Mouse (Mus musculus) layer of hippocampus, adult 9-10 months (tissue): ENCODE results near the gene Dhx32.

Source experiments
- DNase-seq: peaks from one replicate; pipeline ENCODE4 v3.0.0; 2022; ENCODE audit warnings: low spot score

The Dhx32 gene

DNA sequence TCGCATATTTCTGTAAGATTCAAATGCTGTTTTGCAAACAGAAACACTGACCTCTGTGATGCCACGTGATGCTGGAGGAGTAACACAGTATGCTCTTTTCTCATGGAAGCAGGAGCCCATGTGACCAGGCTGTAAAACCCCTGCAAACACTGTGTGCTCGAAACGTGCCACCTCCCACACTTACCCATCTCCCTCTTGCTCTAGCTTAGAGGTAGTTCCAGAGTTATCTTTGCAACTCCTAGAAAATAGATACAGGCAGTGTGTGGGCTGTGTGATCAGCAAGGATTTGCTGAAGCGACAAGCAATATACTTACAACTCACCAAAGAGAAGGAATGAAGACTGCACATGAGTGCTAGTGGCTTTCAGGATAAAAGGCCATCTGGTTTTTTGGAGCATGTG, 14.0 kb downstream of the Dhx32 start:
- DNase-seq, result no peak

DNA sequence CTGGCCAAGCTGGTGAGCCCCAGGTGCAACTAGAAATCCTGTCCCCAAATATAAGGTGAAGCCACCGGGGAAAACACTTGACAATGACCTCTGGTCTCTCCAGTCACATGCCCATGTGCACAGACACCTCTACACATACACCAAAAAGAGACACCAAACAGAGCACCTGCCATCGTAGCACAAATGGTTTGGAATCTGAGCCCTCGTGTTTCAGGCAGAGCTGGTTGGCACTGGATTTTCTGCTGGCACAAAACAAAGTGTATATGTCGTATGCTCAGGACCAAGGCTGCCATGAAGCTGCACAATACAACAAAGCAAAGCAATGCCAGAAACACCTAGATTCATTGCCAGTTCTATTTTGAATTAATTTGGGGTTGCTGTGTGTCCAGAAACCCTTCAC, 14.5 kb downstream of the Dhx32 start:
- DNase-seq, result no peak

DNA sequence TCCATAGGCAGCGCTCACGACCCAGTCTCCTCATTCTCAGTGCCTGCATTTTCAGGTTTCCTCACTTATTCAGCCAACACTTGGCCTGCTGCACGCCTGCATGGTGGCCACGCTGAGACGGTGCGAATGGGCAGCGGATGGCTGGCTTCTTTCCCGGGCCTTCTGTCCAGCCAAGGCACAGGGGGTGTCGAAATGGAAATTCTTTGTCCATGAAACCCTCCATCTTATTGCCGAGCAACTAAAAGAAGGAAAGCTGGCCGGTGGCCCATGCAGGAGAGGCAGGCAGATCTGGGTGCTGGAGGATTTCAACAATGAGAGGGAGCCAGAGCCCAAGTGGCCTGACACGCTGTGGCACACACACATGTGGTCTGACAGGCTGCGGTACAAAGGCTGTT, 16.7 kb downstream of the Dhx32 start:
- DNase-seq, result no peak

DNA sequence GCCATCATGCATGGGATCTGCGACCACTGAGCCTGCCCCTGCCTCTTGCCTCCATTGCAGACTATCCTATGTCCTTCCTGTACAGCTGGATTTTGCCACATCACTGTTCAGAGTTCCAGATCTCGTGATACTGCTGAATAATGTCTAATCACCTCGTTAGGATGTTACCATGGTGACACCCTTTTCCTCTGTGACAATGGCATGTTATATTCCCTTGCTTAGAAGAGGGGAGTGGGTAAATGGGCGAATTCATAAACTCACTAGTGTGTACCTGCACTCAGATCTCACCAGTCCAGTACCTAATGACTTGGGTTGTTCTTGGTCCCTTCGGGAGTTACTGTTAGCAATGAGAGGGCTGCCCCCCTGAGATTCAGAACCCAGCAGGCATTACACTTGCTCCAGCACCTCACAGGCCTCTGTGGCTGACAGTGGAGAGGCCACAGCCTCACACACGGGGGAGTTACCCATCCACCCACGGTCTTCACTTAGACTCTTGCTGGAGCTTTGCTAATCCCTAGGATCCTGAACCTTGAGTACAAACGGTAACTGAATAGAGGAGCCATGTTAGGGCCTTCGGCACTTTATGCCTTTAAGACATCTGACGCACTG, 17.2 kb downstream of the Dhx32 start:
- no peak for DNase-seq

DNA sequence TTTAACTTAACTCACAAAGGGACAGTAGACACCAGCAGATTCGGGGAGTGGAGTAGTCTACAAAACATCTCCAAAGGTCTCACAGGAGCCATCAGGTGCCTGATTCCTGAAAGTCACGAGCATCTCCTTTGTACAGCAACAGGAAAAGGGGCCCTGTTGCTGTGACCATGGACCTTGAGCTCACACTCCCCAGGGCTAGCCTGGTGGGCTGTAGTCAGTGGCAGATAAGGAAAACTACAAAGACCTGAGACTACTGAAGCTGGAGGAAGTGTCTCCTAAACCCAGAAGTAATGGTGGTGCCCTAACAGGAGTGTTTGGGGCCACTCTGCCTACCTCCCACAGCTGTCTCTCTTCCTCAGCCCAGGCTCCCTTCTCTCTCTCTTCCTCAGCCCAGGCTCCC, 18.1 kb downstream of the Dhx32 start:
- no peak for DNase-seq

DNA sequence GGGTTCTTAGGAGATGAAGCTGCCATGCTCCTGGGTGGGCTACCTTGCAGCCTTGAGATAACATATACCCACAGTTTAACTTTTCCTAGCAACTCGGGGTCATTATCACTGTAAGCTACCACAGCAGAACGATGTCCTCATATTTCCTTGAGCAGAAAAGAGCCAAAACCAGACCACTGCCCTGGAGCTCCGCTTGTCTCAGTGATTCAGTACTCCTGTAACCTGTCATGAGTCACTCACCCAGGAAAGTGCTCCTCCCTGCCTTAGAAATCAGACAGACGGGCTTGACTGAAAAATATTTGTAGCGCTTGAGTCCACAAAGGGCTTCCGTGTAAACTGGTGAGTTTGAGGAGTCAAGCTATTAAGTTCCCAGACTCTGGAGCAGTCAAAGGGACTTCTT, 19.8 kb downstream of the Dhx32 start:
- DNase-seq, result no peak

DNA sequence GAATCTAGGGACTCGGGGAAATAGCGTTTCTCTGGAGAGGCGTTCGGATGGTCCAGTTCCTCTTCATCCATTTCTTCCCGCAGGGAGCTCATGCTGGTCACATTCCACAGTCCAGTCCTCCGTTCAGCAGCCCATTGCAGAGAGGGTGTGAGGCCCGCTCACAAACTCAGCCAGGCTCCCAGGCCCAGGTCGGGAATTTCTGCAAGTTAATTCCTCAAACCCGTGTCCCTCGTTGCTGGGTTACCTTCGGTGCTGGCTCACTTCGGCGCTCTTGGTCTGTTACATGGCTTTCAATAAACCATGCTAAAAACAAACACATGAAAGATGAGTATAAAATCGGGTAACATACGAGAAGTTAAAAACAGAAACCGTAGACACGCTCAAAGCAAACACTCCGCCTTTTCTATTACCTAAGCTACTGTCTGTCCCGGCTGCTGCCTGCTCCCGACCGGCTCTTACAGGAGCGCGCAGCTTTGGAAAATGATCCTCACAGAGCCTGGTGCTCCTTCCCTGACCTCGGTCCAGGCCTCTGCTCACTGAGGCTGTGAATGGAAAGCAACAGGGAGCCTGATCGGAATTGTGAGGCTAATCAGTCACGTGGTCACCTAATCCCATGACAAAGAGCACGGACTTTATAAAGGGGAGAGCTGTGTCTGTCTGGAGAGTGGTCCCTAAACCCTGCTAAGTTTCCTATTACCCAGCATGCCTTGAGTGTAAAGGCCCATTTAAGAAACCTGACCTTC, 22.7 kb downstream of the Dhx32 start:
- DNase-seq, result no peak

DNA sequence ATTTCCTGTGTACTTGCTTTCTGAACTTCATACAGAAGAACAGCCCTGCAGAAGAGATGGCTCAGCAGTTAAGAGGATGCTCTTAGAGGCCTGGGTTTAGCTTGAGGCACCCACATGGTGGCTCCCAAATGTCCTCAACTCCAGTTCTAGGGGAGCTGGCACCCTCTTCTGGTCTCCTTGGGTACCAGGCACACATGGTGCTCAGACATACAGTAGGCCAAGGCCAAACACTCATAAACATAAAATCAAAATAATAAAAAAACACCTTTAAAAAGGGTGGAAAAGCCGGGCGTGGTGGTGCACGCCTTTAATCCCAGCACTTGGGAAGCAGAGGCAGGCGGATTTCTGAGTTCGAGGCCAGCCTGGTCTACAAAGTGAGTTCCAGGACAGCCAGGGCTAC, 23.8 kb downstream of the Dhx32 start:
- no peak for DNase-seq

DNA sequence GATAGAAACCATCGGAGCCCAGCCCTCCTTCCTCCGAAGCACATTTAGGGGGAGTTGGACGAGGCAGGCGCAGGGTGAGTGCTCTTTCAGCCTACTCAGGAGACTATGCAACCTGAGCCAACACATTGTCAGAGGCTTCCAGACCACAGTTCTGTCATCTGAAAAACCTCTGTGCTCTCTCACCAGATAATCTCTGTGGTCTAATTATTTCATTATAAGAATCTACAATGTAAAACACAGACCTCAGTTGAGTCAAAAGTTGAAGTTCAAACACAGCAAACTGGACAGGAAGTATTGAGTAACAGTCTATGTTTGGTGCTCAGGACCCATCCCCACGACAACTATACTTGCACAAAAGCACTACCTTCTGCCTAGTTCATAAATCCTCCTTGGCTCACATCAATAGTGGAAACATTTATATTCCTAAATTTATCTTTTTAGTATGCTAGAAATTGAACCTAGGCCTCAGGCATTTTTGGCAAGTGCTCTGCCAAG, 24.5 kb downstream of the Dhx32 start:
- no peak for DNase-seq

DNA sequence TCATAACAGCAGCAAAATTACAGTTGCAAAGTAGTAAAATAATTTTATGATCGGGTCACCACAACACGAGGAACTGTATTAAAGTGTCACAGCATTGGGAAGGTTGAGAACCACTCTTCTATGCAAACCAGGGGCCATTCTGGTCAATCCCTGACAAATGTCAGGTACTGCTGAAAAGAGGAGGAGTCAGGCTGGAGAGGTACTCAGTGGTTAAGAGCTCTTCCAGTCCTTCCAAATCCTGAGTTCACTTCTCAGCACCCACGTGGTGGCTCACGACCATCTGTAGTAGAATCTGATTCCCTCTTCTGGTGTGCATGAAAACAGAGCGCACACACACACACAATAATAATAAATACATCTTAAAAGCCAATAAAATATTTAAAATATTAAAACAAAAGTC, 31.4 kb downstream of the Dhx32 start:
- DNase-seq, result no peak

DNA sequence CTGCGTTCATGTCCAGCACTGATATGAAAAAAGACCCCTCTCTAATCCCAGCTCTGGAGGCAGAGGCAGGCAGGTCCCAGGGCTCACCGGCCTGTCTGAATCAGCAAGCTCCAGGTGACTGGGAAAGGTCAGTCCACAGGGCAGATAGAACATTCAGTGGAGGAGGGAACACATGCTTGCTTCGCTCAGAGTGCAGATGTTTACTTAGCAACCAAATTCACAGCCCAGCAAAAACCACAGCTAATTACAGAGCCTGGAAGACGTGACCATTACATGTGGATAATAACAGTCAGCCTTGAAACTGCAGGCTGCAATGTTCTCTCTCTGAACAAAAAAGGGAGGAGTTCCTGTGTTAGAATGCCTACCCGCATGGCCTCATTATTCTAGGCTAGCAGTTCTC, 31.9 kb downstream of the Dhx32 start:
- DNase-seq, result no peak

DNA sequence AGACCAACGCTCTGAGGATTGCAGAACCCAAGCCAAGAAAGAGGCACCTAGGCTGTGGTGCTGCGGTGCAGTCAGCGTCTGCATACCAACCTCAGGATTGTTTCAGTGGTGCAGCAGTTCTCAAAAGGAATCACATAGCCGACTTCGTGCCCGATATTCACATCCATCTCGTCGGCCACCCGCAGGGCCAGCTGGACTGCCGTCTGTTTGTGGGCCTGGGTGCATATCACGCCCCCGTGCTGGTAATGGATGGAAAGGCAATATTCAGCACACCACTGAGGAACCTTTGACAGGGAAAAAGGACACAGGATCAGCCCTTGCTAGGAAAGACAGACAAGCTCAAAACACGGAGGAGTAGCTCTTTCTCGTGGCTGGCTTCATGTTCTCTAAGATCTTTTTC, 33.8 kb downstream of the Dhx32 start:
- no peak for DNase-seq

DNA sequence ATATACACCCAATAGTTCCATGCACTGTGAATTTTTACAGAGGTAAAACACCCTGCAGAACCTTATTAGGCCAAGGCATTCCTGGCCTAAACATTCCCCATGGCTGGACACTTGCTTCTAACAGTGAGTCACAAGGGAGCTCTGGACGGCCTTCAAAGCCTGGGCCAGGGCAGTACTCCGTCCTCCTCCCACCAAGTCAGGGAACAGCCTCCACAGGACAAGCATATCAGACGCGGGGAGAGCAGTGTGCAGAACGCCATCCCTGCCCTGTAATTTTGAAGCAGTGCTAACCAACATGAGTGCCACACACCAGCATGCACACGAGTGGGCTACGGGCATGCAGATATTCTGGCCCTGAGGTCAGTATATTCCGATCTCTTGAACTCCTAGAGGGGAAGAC, 35.2 kb downstream of the Dhx32 start:
- no peak for DNase-seq

DNA sequence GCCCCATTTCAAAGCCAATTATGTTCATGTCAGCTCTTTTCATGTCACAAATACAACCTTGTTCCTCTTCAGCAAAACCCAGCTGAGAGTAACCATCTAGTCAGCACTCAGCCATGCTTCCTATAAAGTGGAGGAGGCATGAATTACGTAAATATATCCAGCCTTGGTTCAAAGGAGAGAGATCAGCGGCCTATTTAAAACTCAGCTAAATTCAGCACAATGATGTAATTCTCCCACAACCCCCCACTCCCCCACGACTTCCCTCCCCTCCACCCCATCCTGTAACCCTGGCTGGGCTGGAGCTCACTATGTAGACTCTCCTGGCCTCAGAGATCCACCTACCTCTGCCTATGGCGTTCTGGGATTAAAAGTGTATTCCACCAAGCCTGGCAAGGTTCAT, 37.8 kb downstream of the Dhx32 start:
- DNase-seq, result no peak

DNA sequence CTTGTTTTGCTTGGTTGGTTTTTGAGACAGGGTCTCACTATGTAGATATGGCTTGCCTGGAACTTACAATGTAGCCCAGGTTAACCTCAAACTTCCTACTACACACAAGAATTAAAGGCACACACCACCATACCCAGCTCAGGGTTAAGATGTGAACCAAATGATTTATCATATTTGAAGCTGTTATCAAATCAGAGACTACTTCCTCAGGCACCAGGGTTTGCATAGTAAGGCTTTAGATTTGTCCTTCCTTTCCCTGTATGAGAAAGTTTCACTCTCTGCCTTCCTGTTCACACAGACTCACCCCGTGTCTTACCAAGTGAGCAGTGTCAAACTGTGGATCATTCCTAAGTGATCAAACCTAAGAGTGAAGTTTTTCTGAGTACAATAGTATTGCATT, 38.3 kb downstream of the Dhx32 start:
- DNase-seq, result no peak

DNA sequence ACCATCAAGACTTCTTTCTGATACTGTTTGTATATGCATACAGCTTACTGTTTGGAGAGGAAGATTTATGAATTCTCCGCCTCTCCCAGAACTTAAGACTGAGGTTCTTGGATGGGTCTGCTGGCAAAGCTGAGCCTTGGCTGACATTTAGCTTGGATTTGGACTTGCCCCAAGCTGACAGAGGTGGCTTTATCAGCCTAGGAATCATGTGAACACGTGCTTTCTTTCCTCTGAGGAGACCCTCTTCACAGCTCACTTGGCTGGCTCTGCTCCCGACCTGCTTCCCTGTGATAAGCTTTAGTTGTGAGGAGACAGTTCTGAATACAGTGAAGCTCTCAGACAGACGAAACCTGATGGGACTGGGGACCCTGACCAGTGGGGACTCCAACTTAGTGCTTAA, 38.9 kb downstream of the Dhx32 start:
- DNase-seq, result no peak

DNA sequence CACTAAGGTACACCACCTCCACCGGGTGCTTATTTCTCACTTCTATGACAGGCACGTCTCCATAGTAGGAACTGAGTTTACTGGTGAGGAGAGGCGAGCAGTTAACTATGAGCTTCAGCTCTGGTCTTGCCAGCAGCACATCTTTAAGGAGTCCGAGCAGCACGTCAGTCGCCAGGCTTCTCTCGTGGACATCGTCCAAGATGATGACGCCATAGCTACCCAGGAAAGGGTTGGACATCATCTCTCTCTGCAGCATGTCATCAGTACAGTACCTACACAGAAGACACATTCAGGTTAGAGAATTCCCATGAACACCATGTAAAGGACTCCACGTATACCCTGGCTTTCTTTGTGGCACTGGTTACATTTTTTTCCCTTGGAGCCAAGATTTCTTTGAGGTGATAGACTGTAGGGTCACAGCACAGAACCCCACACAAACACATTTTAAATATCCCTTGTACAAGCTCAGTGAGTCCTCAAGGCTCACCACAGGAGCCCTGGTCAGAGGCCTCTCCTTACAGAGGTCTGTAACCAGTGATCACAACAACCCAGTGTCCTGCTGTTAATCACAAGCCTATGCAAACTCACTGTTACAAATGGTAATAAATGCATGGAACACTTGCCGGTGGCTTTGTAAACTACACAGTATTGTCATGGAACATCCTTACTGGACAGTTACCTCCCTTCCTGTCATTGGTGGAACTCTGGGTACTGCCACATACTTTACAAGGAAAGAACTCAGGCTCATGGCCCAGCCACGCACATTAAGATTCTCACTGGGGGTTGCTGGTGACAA, 39.8 kb downstream of the Dhx32 start:
- no peak for DNase-seq

DNA sequence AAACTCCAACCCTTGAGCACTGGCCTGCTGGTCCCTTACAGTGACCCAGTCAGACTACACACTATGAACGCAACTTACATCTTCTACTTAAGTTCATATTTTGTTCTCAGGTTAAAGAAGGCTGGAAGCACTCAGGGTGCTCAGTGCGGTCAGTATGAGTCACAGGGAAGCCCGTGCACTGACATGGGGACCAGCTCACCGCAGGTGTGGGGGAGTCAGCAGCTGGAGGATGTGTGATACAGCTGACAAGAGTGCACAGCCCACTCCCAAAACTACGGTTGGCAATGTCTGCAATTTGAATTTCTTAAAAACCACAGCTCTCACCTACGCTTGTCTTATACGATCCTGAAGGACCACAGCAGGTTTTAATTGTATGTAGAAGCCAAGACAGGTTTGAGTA, 42.0 kb downstream of the Dhx32 start:
- no peak for DNase-seq

DNA sequence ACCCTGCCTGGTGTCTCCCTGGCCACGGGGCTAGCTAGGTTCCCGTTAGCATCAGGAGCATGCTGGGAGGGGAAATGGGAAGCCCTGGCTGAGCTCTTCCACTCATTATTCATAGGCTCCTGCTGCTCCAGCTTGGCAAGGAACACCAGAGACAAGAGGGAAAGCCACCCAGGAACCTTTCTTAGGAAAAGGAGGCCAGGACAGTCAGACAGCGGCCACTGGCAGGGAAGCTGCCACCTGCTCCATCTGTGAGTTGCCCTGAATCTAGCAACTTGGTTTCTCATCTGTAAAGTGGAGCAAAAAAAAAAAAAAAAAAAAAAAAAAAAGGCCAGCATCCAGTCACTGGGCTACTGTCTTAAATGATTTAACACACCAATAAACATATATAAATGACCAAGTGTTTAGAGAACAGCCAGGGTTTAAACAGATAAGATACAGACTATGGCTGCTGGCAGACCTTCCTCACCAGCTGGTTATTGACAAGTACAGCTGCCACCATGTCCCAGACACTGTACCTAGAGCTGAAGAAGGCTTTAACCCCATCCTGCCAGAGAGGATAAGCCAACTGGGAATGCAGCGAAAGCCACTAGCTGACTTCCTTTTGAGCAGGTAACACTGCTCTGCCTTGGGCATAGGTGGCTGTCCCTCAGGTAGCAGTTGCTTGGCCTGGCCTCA, 50.4 kb downstream of the Dhx32 start:
- no peak for DNase-seq

DNA sequence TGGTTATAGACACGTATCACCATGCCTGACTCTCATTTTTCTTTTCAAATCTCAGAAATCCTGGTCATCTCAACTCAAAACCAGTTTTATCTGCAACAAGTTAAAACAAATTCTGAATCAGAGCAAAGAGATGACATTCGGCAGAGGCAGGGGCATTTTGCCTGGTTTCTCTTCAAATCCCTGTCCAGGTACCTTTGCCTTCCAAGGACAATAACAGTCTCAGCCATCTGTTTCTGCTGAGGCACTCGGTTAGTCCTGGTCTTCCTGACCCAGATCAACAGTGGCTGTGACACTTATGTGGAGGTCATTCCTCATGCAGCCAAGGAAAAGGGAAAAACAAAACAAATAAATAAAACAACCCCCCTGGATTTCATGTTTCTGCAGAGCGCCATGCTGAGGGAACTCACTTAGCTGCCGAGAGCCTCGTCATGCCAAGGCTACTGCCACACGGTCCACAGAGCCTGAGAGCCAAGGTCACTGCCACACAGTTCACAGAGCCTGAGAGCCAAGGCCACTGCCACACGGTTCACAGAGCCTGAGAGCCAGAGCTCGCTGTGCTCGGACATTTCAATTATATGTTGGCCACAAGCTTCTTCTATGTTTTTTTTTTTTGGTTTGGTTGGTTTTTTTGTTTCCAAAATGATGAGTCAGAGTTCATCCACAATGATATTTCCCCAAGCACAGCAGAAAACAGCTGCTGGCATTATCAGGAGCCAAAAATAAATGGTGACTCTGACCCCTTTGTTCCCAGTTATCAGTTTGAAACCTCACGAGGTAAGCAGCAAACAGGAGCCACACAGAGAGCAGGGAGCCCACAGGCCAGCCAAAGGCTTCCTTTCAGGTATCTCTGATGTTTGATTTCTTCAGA, 52.0 kb downstream of the Dhx32 start:
- no peak for DNase-seq

DNA sequence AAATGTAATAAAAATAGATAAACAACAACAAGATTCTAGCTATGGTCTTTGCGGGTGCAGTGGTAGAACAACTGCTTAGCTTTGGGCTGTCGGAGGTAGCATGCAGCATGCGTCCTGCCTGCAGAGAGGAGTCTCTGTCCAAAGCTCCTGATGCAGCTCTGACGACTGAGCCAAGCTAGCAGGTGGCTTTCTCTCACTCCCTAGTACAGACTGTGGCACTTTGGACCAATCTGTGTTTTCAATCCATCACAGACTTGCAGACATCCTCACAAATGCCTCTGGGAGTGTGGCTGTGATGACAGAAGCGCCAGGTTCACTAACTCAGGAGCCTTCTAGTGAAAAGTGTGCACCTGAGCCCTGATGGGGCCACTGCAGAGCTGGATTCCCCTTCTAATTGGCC, 53.2 kb downstream of the Dhx32 start:
- DNase-seq, result no peak

DNA sequence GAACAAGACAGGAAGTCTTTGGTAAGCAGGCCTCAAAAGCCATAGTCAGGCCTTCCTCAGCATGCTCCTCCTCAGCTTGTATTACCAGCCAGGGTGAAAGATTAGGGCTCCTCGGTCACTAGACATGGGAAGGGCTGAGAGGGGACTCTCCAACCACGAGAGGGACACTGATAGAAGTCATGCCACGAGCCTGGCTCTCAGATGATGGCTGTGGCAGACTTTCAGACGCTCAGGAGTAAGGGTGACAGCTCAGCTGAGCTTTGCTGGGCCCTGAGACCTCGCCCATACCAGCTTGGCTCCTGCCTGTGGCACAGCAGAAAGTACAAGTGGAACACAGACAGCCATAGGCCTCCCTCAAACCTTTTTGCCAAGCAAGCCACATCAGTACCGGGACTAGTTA, 55.5 kb downstream of the Dhx32 start:
- no peak for DNase-seq
